Mouse (Mus musculus) midbrain, embryonic 16.5 days (tissue): ENCODE results near the gene Dusp18. TPM values are rescaled to one million over a fixed set of nuclear protein-coding genes. Genes with fewer than 3 reads are reported as not detected.

Experiments
- ATAC-seq: fragments of 200-750 bp; cut with Nextera tagmentation; 2 replicates; pipeline ENCODE4 v1.8.0; 2017; ENCODE audit warnings: moderate TSS enrichment
- H3K27ac ChIP-seq: fragments of 300-500 bp; sonication (generic); 2 replicates; pipeline ENCODE4 v1.5.1; 2014; ENCODE audit warnings: mild to moderate bottlenecking, low read length, mixed read lengths
- H3K27me3 ChIP-seq: fragments of 300-500 bp; sonication (generic); 2 replicates; pipeline ENCODE4 v1.6.1; 2014; ENCODE audit warnings: low read depth, low read length, mixed read lengths; ENCODE audit not compliant: control insufficient read depth, insufficient read depth
- H3K36me3 ChIP-seq: fragments of 300-500 bp; sonication (generic); 2 replicates; pipeline ENCODE4 v1.6.1; 2014; ENCODE audit warnings: mild to moderate bottlenecking, low read length, moderate library complexity, mixed read lengths; ENCODE audit not compliant: control insufficient read depth, insufficient read depth
- H3K4me1 ChIP-seq: fragments of 300-500 bp; sonication (generic); 2 replicates; pipeline ENCODE4 v1.6.1; 2014; ENCODE audit warnings: mild to moderate bottlenecking, low read length, mixed read lengths; ENCODE audit not compliant: control insufficient read depth, insufficient read depth
- H3K4me2 ChIP-seq: fragments of 300-500 bp; sonication (generic); 2 replicates; pipeline ENCODE4 v1.6.1; 2014; ENCODE audit warnings: mild to moderate bottlenecking, low read length, mixed read lengths
- H3K4me3 ChIP-seq: fragments of 300-500 bp; sonication (generic); 2 replicates; pipeline ENCODE4 v1.5.1; 2014; ENCODE audit warnings: low read depth, mild to moderate bottlenecking, low read length, moderate library complexity, mixed read lengths
- H3K9ac ChIP-seq: fragments of 300-500 bp; sonication (generic); 2 replicates; pipeline ENCODE4 v1.6.1; 2014; ENCODE audit warnings: low read depth, low read length, mixed read lengths
- H3K9me3 ChIP-seq: fragments of 300-500 bp; sonication (generic); replicated peaks from 2 replicates; pipeline ENCODE4 v1.6.1; 2014; ENCODE audit warnings: mild to moderate bottlenecking, low read length, mixed read lengths; ENCODE audit not compliant: control insufficient read depth, poor library complexity, severe bottlenecking
- WGBS: fragments of 180-500 bp; shearing (Covaris S2); extraction: QIAGEN DNeasy Blood & Tissue Kit; methylation state at CpG from one replicate; pipeline ENCODE4 v1.1.7; 2014; 5-methylcytosine and 5-hydroxymethylcytosine counted together
- polyA plus RNA-seq: library from polyadenylated mRNA; unstranded; fragments of >200 nt; fragmentation: Nextera tagmentation; extraction: Ambion mirVana; gene quantifications from 2 replicates; pipeline ENCODE4 v1.2.1, GENCODE M21; 2015

Dusp18 gene
- polyA plus RNA-seq: 43.5 and 48.4 TPM in 2 replicates

DNA sequence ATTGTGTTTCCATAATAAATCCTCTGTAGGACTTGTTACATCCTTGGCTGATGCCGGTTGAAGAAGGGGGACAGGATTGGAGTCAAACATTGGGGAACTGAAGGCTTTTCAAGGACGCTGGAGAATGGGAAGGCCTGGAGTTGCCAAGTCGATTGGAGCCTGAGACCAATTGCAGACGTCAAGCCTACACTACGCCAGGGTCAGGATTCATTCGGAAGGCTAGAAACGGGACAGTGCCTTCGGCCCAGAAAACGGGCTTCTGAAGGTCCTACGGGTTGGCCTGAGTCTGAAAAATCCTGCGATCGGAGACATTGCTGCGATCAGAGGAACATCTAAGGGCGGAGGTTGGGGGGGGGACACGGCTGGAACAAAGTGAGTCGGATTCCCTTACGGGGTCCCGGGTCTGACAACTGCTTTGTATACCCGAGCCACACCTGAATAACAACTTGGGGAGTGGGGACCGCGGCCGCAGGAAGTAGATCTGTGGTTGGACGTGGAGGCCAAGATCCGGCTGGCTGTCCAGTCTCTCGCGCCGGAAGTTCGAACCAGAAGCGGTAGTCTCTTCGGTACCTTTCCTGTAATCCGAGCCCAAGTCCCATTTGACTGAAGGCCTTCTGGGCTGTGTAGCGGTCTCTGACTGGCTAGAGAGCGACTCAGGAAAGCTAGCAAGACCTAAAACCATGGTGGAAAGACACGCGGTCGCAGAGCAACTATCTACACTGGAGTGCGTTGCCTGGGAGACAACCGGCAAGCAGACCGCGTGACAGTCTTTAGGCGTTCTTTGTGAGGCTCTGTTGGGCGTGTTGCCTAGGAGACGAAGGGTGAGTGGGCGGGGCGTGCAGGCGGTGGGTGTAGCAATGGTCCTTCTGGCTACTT, at the start of gene Dusp18, which contains the start of gene 4921536K21Rik:
Dusp18 (plus strand) TSS at position 835 of the 876 bp plus-strand sequence.
4921536K21Rik (minus strand) TSS at position 693 of the 876 bp plus-strand sequence.
- H3K36me3 ChIP-seq: peaks cover 22% of the 10 kb centered on the region
- peak within 1 kb of the TSS; percentile 63 for H3K9ac ChIP-seq
- H3K27ac ChIP-seq: peak within 1 kb of the TSS; percentile 54
- no peaks in the 10 kb centered on the region for H3K27me3 ChIP-seq
- 2% methylated on average over 46 of the region's 46 CpGs for WGBS
- peak within 1 kb of the TSS; percentile 45 for H3K4me3 ChIP-seq
- H3K9me3 ChIP-seq: no peaks in the 10 kb centered on the region
- peak within 1 kb of the TSS; percentile 57 for H3K4me2 ChIP-seq
- peaks cover 11% of the 10 kb centered on the region for H3K4me1 ChIP-seq
- peak; percentile 97 for ATAC-seq

DNA sequence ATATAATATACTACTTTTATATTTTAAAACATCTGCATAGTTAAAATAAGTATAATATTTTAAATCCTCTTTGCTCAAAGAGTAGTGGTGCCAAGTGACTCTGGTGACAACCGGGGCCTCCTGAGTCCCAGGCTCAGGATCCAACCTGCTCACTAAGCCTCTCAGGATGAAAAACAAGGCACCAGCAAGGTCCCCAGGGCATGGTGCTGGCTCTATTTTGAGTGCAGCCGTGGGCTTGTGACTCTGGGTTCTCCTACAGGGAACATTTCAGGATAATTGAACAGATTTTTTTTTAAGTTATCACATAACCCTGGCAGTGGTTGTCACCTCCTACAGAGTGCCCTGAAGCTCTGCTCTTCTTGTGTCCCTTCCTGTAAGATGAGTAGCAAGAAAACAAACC, 48.7 kb upstream of the Dusp18 start:
- no peaks in the 10 kb centered on the region for H3K36me3 ChIP-seq
- H3K27ac ChIP-seq: no peak overlapping the region
- no peak overlapping the region for H3K4me3 ChIP-seq
- no peaks in the 10 kb centered on the region for H3K9me3 ChIP-seq
- 51% methylated on average over 2 of the region's 2 CpGs for WGBS
- no peaks in the 10 kb centered on the region for H3K27me3 ChIP-seq
- no peak for ATAC-seq
- no peaks in the 10 kb centered on the region for H3K4me1 ChIP-seq
- no peak overlapping the region for H3K4me2 ChIP-seq
- H3K9ac ChIP-seq: no peak overlapping the region

DNA sequence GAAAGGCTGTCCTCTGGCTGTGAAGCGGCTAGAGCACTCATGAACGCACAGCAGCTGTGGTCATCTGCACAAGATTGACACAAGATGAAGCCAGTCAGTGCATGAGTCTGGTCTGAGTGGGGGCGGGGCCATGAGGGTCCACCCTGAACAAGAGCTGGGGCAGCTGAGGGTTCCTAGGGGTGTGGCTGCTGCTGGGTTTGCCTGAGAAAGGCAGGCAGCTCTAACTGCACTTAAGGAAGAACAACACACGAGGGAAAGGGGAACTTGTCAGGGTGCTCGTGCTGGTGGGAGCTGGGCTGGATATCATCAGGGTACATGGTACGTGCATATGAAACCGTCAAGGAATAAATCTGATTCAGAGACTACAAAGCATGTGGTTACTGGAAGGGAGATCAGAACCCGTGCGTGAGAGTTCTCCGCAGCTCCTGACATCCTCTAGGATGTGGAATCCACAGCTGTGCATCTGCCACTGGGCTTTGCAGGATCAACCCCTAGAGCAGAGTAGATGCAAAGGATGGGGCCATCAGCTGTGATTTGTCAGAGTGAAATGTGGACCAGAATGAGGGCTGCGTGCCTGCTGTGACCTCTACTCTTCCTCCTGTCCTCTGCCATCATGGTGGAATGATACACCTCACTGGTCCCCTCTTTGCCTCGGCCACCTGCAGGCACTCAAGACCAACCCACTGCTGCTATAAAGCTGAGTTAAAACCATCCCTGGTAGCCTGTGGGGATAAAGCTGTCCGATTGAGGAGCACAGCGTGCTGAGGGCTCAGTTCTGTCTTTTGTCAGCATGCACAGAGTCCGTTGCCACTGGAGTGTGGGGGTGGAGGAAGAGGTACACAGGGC, 45.3 kb upstream of the Dusp18 start:
- Histone ChIP-seq H3K27ac (no peak overlapping the region), H3K36me3 (no peaks in the 10 kb centered on the region), H3K27me3 (no peaks in the 10 kb centered on the region), H3K4me1 (no peaks in the 10 kb centered on the region), H3K4me3 (no peak overlapping the region), H3K9ac (no peak overlapping the region), H3K4me2 (no peak overlapping the region), H3K9me3 (no peaks in the 10 kb centered on the region; the same call in 1 of the 2 replicates)
- no peak for ATAC-seq
- WGBS: 80% methylated on average over 15 of the region's 15 CpGs

GRCm38 (mm10) chr11:3850315-3850614, 44.8 kb upstream of the Dusp18 start:
- no peak overlapping the region for H3K27ac ChIP-seq
- 79% methylated on average over 2 of the region's 2 CpGs for WGBS
- no peak for ATAC-seq
- H3K4me1 ChIP-seq: no peaks in the 10 kb centered on the region
- H3K9ac ChIP-seq: no peak overlapping the region
- H3K9me3 ChIP-seq: no peaks in the 10 kb centered on the region; the same call in 1 of the 2 replicates
- no peaks in the 10 kb centered on the region for H3K36me3 ChIP-seq
- no peaks in the 10 kb centered on the region for H3K27me3 ChIP-seq
- H3K4me3 ChIP-seq: no peak overlapping the region
- H3K4me2 ChIP-seq: no peak overlapping the region

DNA sequence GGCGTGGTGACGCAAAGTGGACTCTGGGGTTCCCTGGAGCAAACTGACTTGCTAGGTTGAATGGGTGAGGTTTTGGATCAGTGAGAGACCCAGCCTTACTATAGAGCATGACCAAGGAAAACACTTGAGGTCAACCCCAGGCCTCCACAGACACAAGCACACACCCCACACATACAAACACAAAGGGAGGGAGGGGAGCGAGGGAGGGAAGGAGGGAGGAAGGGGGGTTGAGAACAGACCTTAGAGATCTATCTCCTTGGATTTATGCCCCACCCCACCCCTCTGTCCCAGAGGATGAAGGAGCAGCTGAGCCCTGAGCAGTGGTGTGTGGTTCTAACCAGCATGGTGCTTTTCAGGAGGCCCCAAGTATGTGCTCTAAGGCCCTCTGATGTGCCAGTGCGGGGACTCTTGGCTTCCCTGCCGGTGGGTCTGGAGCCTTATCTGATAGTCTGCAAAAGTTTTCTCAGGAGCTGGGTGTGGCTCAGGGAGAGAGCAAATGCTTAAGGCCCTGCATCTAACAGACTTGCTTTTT, 44.2 kb upstream of the Dusp18 start:
- Histone ChIP-seq H3K9ac (no peak overlapping the region), H3K4me2 (no peak overlapping the region), H3K27ac (no peak overlapping the region), H3K9me3 (no peaks in the 10 kb centered on the region; the same call in 1 of the 2 replicates), H3K27me3 (no peaks in the 10 kb centered on the region), H3K4me1 (no peaks in the 10 kb centered on the region), H3K4me3 (no peak overlapping the region), H3K36me3 (no peaks in the 10 kb centered on the region)
- ATAC-seq: no peak
- WGBS: 75% methylated on average over 5 of the region's 5 CpGs

GRCm38 (mm10) chr11:3851872-3852271, 43.2 kb upstream of the Dusp18 start:
- Histone ChIP-seq H3K4me1 (no peaks in the 10 kb centered on the region), H3K27me3 (no peaks in the 10 kb centered on the region), H3K9me3 (no peaks in the 10 kb centered on the region; the same call in 1 of the 2 replicates), H3K9ac (no peak overlapping the region), H3K27ac (no peak overlapping the region), H3K4me3 (no peak overlapping the region), H3K36me3 (no peaks in the 10 kb centered on the region), H3K4me2 (no peak overlapping the region)
- 82% methylated on average over 4 of the region's 4 CpGs for WGBS
- no peak for ATAC-seq

- no peaks in the 10 kb centered on the region; the same call in 1 of the 2 replicates for H3K9me3 ChIP-seq
- no peak overlapping the region for H3K27ac ChIP-seq
- no peak for ATAC-seq
- no peaks in the 10 kb centered on the region for H3K27me3 ChIP-seq
- no peaks in the 10 kb centered on the region for H3K4me1 ChIP-seq
- no peaks in the 10 kb centered on the region for H3K36me3 ChIP-seq
- no peak overlapping the region for H3K4me2 ChIP-seq
- no peak overlapping the region for H3K9ac ChIP-seq
- WGBS: 93% methylated on average over 10 of the region's 10 CpGs
- no peak overlapping the region for H3K4me3 ChIP-seq
Observed at GRCm38 (mm10) chr11:3853031-3853430, 42.0 kb upstream of the Dusp18 start.

DNA sequence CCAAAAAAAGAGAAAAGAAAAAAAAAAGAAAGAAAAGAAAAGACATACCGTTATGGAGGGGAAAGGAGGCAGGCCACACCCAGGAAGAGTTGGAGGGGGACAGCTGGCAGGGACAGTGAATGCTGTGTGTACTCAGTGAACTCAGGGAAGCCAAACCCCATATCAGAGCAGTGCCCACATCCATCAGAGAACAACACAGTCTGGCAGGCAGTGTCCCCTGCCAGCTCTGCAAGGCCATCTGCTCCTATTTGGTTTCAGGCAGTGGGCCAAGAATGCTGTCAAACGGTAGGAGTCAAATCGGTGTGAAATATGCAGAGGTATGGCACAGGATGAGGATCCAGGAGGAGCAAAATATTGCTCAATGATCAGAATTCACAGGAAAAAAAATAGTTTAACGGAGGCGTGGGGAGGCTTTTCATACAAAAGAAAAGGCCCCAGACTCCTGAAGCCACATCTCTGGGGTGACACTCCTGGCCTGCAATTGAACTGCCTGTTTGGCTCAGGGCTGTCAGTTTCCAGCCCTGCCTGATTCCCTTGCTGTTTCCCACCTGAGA, 41.5 kb upstream of the Dusp18 start:
- ATAC-seq: peak; percentile 82

More for the DNA sequence above, 41.5 kb upstream of the Dusp18 start:
- Histone ChIP-seq H3K27ac (peak overlapping the region; percentile 38; the same call in 1 of the 2 replicates), H3K36me3 (no peaks in the 10 kb centered on the region), H3K27me3 (no peaks in the 10 kb centered on the region), H3K4me2 (no peak overlapping the region), H3K4me3 (no peak overlapping the region), H3K9ac (no peak overlapping the region), H3K4me1 (no peaks in the 10 kb centered on the region), H3K9me3 (no peaks in the 10 kb centered on the region; the same call in 1 of the 2 replicates)
- WGBS: 73% methylated on average over 5 of the region's 5 CpGs
